Mouse (Mus musculus): ENCODE results near the gene Ptgdr. TPM values are rescaled to one million over a fixed set of nuclear protein-coding genes. Genes with fewer than 3 reads are reported as not detected.

Ptgdr gene
- total RNA-seq, 1 experiment = not detected

DNA sequence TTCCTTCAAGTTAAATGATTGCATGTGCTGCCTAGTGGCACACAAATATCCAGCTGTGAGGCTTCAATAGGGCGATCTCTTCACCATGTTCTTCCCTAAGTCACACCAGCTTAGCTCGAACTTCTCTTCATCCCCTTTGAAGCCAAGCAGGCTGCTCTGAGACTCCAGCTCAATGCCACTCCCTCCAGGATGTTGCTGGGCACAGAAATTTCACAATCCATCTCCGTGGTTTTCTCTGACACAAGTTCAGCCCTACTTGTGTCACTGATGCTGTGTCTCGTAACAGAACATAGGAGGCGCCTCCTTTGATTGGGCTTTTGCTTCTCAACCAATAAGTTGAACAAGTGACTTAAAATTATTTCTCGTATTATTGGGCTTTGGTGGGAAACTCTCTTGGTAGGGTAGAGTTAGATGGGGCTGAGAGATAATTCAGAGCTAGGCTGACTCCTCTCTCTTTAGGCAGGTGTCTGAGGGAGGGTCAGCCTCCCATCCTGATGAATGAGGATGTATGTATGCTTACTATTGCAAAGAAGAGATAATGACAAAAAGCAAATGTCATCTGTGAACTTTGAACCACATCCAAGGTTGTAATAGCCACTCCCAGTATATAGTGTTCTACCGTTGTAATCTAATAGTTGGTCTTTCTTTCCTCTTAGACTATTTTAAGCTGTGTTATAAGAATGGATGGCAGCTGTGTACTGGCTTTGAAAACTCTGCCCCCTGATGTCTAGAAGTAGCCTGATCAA lies 32.4 kb upstream of the Ptgdr start:
- Histone ChIP-seq H3K9me3 (ENCODE audit: control insufficient read depth, insufficient read depth, low read depth, low read length) (no peaks in the 10 kb centered on the region), H3K4me3 (ENCODE audit: insufficient read depth in 1 of 2, low read depth in 1 of 2, low read length in 2 of 2, poor library complexity in 1 of 2, severe bottlenecking in 1 of 2) (no peak overlapping the region), H3K4me1 (ENCODE audit: control insufficient read depth in 2 of 2, insufficient read depth in 2 of 2, low read length in 2 of 2, poor library complexity in 1 of 2) (no peaks in the 10 kb centered on the region), H3K36me3 (ENCODE audit: control insufficient read depth, insufficient read depth, low read length, poor library complexity, severe bottlenecking) (no peaks in the 10 kb centered on the region), H3K27ac (ENCODE audit: insufficient read depth, low read depth, low read length, poor library complexity, severe bottlenecking) (no peak overlapping the region), H3K9ac (ENCODE audit: insufficient read depth, low read depth, low read length, poor library complexity, severe bottlenecking) (no peak overlapping the region)
- in situ Hi-C loops (cut with MboI; ENCODE audit: low sequenced_read_pairs in 2 of 2, unreplicated experiment in 2 of 2) = no loop called here
- DNase-seq (ENCODE audit: low read depth, low spot score) = no peak
- no peak for TF ChIP-seq MAFK (IDR thresholded peaks at IDR 0.05; ENCODE audit: insufficient read depth, low read depth, low read length)
- no peak for TF ChIP-seq ZC3H11A (IDR thresholded peaks at IDR 0.05; ENCODE audit: borderline replicate concordance, low read depth, low read length)
- no peak for TF ChIP-seq CHD2 (IDR thresholded peaks at IDR 0.05; ENCODE audit: low read depth, low read length)
- no peak for TF ChIP-seq ZNF384 (IDR thresholded peaks at IDR 0.05; ENCODE audit: low read depth, low read length)

DNA sequence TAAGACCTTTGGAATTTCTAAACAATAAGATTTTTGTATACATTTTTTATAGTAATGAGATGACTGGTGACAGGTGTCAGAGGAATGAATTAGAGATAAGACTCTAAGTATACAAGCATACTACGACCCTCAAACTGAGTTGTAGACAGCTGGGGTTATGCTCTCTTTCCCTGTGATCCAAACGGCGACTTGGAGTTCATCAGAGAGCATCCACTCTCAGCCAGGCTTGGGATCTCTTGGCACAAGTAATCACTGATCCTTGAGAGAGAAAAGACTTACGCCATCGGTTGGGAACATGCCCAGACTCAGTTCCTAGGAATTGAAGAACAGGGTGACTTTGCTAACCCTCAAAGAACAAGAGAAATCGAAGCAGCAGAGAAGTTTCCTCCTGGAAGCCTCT lies 10.5 kb upstream of the Ptgdr start:
- in situ Hi-C loops (cut with MboI; ENCODE audit: low sequenced_read_pairs in 2 of 2, unreplicated experiment in 2 of 2) = no loop called here
- H3K9ac ChIP-seq (ENCODE audit: insufficient read depth, low read depth, low read length, poor library complexity, severe bottlenecking) = no peak overlapping the region
- no peak overlapping the region for H3K27ac ChIP-seq (ENCODE audit: insufficient read depth, low read depth, low read length, poor library complexity, severe bottlenecking)
- TF ChIP-seq HCFC1 (IDR thresholded peaks at IDR 0.05; ENCODE audit: borderline replicate concordance, insufficient read depth, low read length) (no peak), ZNF384 (IDR thresholded peaks at IDR 0.05; ENCODE audit: low read depth, low read length) (no peak), CHD2 (IDR thresholded peaks at IDR 0.05; ENCODE audit: low read depth, low read length) (no peak), ZC3H11A (IDR thresholded peaks at IDR 0.05; ENCODE audit: borderline replicate concordance, low read depth, low read length) (no peak), MAFK (IDR thresholded peaks at IDR 0.05; ENCODE audit: insufficient read depth, low read depth, low read length) (no peak)
- H3K4me1 ChIP-seq (ENCODE audit: control insufficient read depth in 2 of 2, insufficient read depth in 2 of 2, low read length in 2 of 2, poor library complexity in 1 of 2) = no peaks in the 10 kb centered on the region
- H3K4me3 ChIP-seq (ENCODE audit: insufficient read depth in 1 of 2, low read depth in 1 of 2, low read length in 2 of 2, poor library complexity in 1 of 2, severe bottlenecking in 1 of 2) = no peak overlapping the region
- H3K9me3 ChIP-seq (ENCODE audit: control insufficient read depth, insufficient read depth, low read depth, low read length) = no peaks in the 10 kb centered on the region
- DNase-seq (ENCODE audit: low read depth, low spot score) = no peak
- H3K36me3 ChIP-seq (ENCODE audit: control insufficient read depth, insufficient read depth, low read length, poor library complexity, severe bottlenecking) = no peaks in the 10 kb centered on the region

DNA sequence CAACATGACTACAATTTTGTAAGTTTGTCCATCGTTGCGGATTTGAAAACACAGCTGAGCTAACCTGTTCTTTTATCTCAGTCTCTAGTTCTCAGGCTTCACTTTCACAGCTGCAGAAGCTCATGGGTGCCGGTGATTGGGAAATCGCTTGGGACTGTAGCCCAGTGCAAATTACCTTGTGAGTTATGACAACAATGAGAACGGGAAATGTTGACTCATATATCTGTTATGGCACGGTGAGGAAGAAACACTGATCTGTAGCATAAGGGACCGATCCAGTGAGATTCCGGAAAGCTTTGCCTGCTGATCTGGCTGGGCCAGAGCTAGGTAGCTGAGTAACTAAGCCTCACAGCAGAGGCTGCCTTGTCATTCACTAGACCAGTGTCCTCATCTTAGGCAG lies 6.5 kb upstream of the Ptgdr start:
- no peak overlapping the region for H3K4me3 ChIP-seq (ENCODE audit: insufficient read depth in 1 of 2, low read depth in 1 of 2, low read length in 2 of 2, poor library complexity in 1 of 2, severe bottlenecking in 1 of 2)
- TF ChIP-seq ZNF384 (IDR thresholded peaks at IDR 0.05; ENCODE audit: low read depth, low read length) (no peak), CHD2 (IDR thresholded peaks at IDR 0.05; ENCODE audit: low read depth, low read length) (no peak), HCFC1 (IDR thresholded peaks at IDR 0.05; ENCODE audit: borderline replicate concordance, insufficient read depth, low read length) (no peak), MAFK (IDR thresholded peaks at IDR 0.05; ENCODE audit: insufficient read depth, low read depth, low read length) (no peak), ZC3H11A (IDR thresholded peaks at IDR 0.05; ENCODE audit: borderline replicate concordance, low read depth, low read length) (no peak)
- no peaks in the 10 kb centered on the region for H3K9me3 ChIP-seq (ENCODE audit: control insufficient read depth, insufficient read depth, low read depth, low read length)
- H3K4me1 ChIP-seq (ENCODE audit: control insufficient read depth in 2 of 2, insufficient read depth in 2 of 2, low read length in 2 of 2, poor library complexity in 1 of 2) = no peaks in the 10 kb centered on the region
- H3K36me3 ChIP-seq (ENCODE audit: control insufficient read depth, insufficient read depth, low read length, poor library complexity, severe bottlenecking) = no peaks in the 10 kb centered on the region
- no peak overlapping the region for H3K9ac ChIP-seq (ENCODE audit: insufficient read depth, low read depth, low read length, poor library complexity, severe bottlenecking)
- in situ Hi-C loops (cut with MboI; ENCODE audit: low sequenced_read_pairs in 2 of 2, unreplicated experiment in 2 of 2) = no loop called here
- no peak overlapping the region for H3K27ac ChIP-seq (ENCODE audit: insufficient read depth, low read depth, low read length, poor library complexity, severe bottlenecking)
- DNase-seq (ENCODE audit: low read depth, low spot score) = no peak

DNA sequence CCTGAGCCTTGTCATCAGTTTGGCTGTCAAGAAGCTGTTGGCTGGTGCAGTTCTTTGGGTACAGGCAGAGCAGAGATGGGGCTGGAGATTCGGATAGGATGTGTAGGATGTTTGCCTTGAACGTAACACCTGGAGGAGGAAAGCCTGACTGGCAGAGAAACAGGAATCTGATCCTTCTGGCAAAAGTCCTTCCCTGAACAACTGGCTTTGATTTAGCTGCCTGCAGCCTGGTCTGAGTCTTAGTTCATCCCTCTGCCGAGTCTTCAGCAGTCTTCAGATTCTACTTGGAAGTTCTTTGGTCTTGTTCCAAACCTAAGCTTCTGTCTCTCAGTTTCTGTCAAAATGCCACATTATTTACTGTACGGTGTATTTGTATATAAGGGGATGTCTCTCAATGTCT lies 3.9 kb upstream of the Ptgdr start:
- no peaks in the 10 kb centered on the region for H3K4me1 ChIP-seq (ENCODE audit: control insufficient read depth in 2 of 2, insufficient read depth in 2 of 2, low read length in 2 of 2, poor library complexity in 1 of 2)
- no peak overlapping the region for H3K9ac ChIP-seq (ENCODE audit: insufficient read depth, low read depth, low read length, poor library complexity, severe bottlenecking)
- no peak overlapping the region for H3K27ac ChIP-seq (ENCODE audit: insufficient read depth, low read depth, low read length, poor library complexity, severe bottlenecking)
- no peak overlapping the region for H3K4me3 ChIP-seq (ENCODE audit: insufficient read depth in 1 of 2, low read depth in 1 of 2, low read length in 2 of 2, poor library complexity in 1 of 2, severe bottlenecking in 1 of 2)
- in situ Hi-C loops (cut with MboI; ENCODE audit: low sequenced_read_pairs in 2 of 2, unreplicated experiment in 2 of 2) = no loop called here
- TF ChIP-seq MAFK (IDR thresholded peaks at IDR 0.05; ENCODE audit: insufficient read depth, low read depth, low read length) = no peak
- TF ChIP-seq HCFC1 (IDR thresholded peaks at IDR 0.05; ENCODE audit: borderline replicate concordance, insufficient read depth, low read length) = no peak
- TF ChIP-seq ZC3H11A (IDR thresholded peaks at IDR 0.05; ENCODE audit: borderline replicate concordance, low read depth, low read length) = no peak
- TF ChIP-seq ZNF384 (IDR thresholded peaks at IDR 0.05; ENCODE audit: low read depth, low read length) = no peak
- H3K9me3 ChIP-seq (ENCODE audit: control insufficient read depth, insufficient read depth, low read depth, low read length) = no peaks in the 10 kb centered on the region
- no peaks in the 10 kb centered on the region for H3K36me3 ChIP-seq (ENCODE audit: control insufficient read depth, insufficient read depth, low read length, poor library complexity, severe bottlenecking)
- no peak for DNase-seq (ENCODE audit: low read depth, low spot score)

DNA sequence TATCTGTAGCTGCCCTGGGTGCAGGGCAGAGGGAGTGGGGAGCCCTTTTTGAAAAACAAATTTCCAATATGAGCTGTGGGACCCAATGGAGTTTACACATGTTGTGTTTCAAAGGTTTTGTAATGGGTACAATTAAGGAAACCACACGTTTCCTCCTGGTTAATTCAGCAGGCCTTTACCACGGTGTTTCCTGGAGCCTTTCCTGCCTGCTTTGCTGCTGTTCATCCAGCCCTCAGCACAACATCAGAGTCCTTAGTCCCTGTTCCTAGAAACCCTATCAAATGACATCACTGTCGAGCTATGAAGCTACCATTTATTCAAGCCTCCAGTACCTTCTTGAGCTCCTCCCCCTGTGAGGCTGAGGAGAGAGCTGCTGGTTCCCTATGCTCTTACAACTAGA lies 2.0 kb upstream of the Ptgdr start:
- in situ Hi-C loops (cut with MboI; ENCODE audit: low sequenced_read_pairs in 2 of 2, unreplicated experiment in 2 of 2) = no loop called here
- TF ChIP-seq HCFC1 (IDR thresholded peaks at IDR 0.05; ENCODE audit: borderline replicate concordance, insufficient read depth, low read length) (no peak), MAFK (IDR thresholded peaks at IDR 0.05; ENCODE audit: insufficient read depth, low read depth, low read length) (no peak), CHD2 (IDR thresholded peaks at IDR 0.05; ENCODE audit: low read depth, low read length) (no peak), ZNF384 (IDR thresholded peaks at IDR 0.05; ENCODE audit: low read depth, low read length) (no peak), ZC3H11A (IDR thresholded peaks at IDR 0.05; ENCODE audit: borderline replicate concordance, low read depth, low read length) (no peak)
- H3K9me3 ChIP-seq (ENCODE audit: control insufficient read depth, insufficient read depth, low read depth, low read length) = no peaks in the 10 kb centered on the region

More for the DNA sequence above, 2.0 kb upstream of the Ptgdr start:
- Histone ChIP-seq H3K27ac (ENCODE audit: insufficient read depth, low read depth, low read length, poor library complexity, severe bottlenecking) (no peak overlapping the region), H3K36me3 (ENCODE audit: control insufficient read depth, insufficient read depth, low read length, poor library complexity, severe bottlenecking) (no peaks in the 10 kb centered on the region), H3K4me1 (ENCODE audit: control insufficient read depth in 2 of 2, insufficient read depth in 2 of 2, low read length in 2 of 2, poor library complexity in 1 of 2) (no peaks in the 10 kb centered on the region), H3K4me3 (ENCODE audit: insufficient read depth in 1 of 2, low read depth in 1 of 2, low read length in 2 of 2, poor library complexity in 1 of 2, severe bottlenecking in 1 of 2) (no peak overlapping the region), H3K9ac (ENCODE audit: insufficient read depth, low read depth, low read length, poor library complexity, severe bottlenecking) (no peak overlapping the region)
- DNase-seq (ENCODE audit: low read depth, low spot score) = no peak

Data from ES-E14 (cell line).